Mouse (Mus musculus): ENCODE measurements around the gene Pagr1b. TPM values are rescaled to one million over a fixed set of nuclear protein-coding genes. Genes with fewer than 3 reads are reported as not detected.

Pagr1b gene
- polyA plus RNA-seq, 1 experiment from 2014 or later: not detected

DNA sequence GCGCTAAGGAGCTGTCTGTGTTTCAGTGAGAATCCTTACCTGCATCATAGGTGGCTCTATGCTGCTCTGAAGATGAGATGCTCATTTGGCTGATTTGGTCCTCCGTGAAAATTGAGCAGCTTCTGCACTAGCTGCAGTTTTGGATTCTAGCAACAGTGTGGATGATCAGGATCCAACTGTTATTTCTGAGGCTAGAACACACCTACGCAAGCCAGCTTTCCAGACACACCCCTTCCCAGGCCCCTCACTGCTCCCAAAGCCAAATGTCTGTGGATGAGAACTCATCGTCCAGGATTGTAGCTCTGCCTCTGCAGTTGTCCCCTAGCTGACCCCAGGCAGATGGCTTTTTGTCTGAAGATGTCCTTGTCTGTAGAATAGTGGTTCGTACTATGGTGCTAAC is 55.2 kb downstream of the Pagr1b start:
- 83% methylated on average over 5 of the region's 5 CpGs for WGBS

DNA sequence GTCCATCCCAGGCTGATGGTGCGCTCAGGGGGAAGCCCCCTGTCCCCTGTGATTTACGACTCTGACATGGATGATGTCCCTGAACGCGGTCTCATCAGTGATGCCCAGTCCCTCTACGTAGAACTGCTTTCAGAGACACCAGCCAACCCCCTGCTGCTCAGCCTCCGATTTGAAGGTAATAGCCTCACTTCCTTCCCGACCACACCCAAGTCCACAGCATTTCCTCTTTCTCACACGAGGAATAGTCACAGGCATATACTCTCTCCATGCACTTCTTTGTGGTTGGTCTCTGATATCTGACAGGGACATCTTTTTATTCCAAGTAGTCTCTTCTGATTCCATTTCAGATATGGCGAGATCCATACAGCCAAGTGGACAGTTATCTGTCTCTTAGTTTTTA is 56.5 kb downstream of the Pagr1b start:
- Histone ChIP-seq H3K27ac (no peak overlapping the region), H3K9me3 (no peaks in the 10 kb centered on the region), H3K36me3 (no peaks in the 10 kb centered on the region), H3K4me1 (no peaks in the 10 kb centered on the region), H3K9ac (no peak overlapping the region), H3K4me3 (replicated peaks) (no peak overlapping the region), H3K27me3 (replicated peaks) (peaks cover 18% of the 10 kb centered on the region; the same call in 1 of the 2 replicates), H3K4me2 (no peak overlapping the region)
- no peak for ATAC-seq (ENCODE audit: insufficient read depth, low FRiP score, low read depth)
- WGBS: 60% methylated on average over 9 of the region's 9 CpGs

More for the DNA sequence above, 55.2 kb downstream of the Pagr1b start:
- H3K27me3 ChIP-seq (replicated peaks): peaks cover 18% of the 10 kb centered on the region; the same call in 1 of the 2 replicates
- no peak overlapping the region for H3K4me3 ChIP-seq (replicated peaks)
- ATAC-seq (ENCODE audit: insufficient read depth, low FRiP score, low read depth): no peak
- no peaks in the 10 kb centered on the region for H3K4me1 ChIP-seq
- H3K36me3 ChIP-seq: no peaks in the 10 kb centered on the region
- H3K9ac ChIP-seq: no peak overlapping the region
- no peaks in the 10 kb centered on the region for H3K9me3 ChIP-seq
- no peak overlapping the region for H3K4me2 ChIP-seq
- H3K27ac ChIP-seq: no peak overlapping the region

DNA sequence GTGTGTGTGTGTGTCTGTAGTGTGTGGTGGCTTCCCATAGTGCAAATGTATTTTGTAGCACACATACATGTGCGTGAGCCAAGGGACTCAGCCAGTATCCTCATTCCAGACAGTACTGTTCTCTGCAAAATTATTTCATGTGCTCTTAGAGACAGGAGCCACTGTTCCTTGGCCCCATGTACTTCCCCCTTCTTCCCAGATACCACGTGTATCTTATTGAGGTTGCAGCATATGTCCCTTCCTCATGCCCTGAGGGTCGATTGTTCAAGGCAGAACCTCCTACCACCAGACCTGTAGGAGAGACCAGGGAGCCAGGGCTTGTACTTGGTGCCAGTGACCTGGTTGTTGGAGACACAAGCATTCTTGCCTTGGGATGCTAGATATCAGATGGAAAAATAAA is 61.2 kb downstream of the Pagr1b start:
- no peak for ATAC-seq (ENCODE audit: insufficient read depth, low FRiP score, low read depth)
- Histone ChIP-seq H3K9me3 (no peaks in the 10 kb centered on the region), H3K9ac (no peak overlapping the region), H3K4me1 (no peaks in the 10 kb centered on the region), H3K36me3 (no peaks in the 10 kb centered on the region), H3K27me3 (replicated peaks) (peaks cover 25% of the 10 kb centered on the region), H3K27ac (no peak overlapping the region), H3K4me2 (no peak overlapping the region), H3K4me3 (replicated peaks) (no peak overlapping the region)
- 53% methylated on average over 3 of the region's 3 CpGs for WGBS

DNA sequence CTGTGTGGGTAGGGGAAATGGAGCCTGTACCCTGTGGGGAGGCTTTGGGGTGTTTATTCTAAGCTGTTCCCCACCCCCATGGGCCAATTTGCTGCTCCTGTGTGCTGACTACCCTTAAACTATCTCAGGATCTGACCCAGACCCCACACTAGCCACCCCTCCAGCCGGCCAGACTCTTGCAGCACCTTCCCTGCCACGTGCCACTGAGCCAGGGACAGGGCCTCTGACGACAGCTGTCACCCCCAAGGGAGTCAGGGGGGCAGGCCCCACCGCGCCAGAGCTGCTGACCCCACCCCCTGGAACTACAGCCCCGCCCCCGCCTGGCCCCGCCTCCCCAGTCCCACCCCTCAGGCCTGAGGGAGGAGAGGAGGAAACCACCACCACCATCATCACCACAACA is 63.6 kb downstream of the Pagr1b start:
- H3K27ac ChIP-seq: no peak overlapping the region
- peaks cover 27% of the 10 kb centered on the region for H3K27me3 ChIP-seq (replicated peaks)
- H3K36me3 ChIP-seq: no peaks in the 10 kb centered on the region
- peaks cover 5% of the 10 kb centered on the region for H3K4me1 ChIP-seq
- H3K9me3 ChIP-seq: no peaks in the 10 kb centered on the region
- no peak overlapping the region for H3K9ac ChIP-seq
- 1% methylated on average over 8 of the region's 8 CpGs for WGBS
- no peak overlapping the region for H3K4me2 ChIP-seq
- no peak for ATAC-seq (ENCODE audit: insufficient read depth, low FRiP score, low read depth)
- no peak overlapping the region for H3K4me3 ChIP-seq (replicated peaks)

DNA sequence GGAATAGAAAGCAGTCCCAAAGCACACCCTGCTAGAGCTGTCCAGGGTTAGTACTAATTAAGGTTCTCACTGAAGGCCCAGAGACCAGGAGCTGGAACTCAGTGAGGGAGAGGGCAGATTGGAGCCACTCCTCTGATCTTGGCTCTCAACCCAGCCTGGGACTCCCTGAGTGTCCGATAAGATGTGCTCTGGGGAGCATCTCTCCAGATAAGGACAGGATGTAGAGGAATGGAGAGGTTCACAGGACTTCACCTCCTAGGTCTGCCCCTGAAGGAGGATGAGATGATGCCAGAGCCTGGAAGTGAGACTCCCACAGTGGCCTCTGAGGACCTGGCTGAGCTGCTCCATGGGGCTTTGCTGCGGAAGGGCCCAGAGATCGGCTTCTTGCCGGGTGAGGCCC is 64.5 kb downstream of the Pagr1b start:
- Histone ChIP-seq H3K4me2 (no peak overlapping the region), H3K9me3 (no peaks in the 10 kb centered on the region), H3K27me3 (replicated peaks) (peaks cover 27% of the 10 kb centered on the region), H3K4me1 (peaks cover 5% of the 10 kb centered on the region), H3K4me3 (replicated peaks) (no peak overlapping the region), H3K36me3 (no peaks in the 10 kb centered on the region), H3K9ac (no peak overlapping the region), H3K27ac (no peak overlapping the region)
- 26% methylated on average over 4 of the region's 4 CpGs for WGBS
- no peak for ATAC-seq (ENCODE audit: insufficient read depth, low FRiP score, low read depth)

Small RNA genes within 50 kb of the gene (microRNA-seq; reads per million reads assigned to microRNA genes)
- not detected for gene Gm44343

Other genes starting within 250 kb of the Pagr1b start
- gene Ypel3, start 239.5 kb downstream of the Pagr1b start, polyA plus RNA-seq (2015; fragmentation: Nextera tagmentation; extraction: Ambion mirVana): 81.9 and 93.0 TPM in 2 replicates
- gene Tbx6, start 235.0 kb downstream of the Pagr1b start, polyA plus RNA-seq (2015; fragmentation: Nextera tagmentation; extraction: Ambion mirVana): 0.46 and 0.66 TPM in 2 replicates
- gene Ppp4c, start 224.0 kb downstream of the Pagr1b start, polyA plus RNA-seq (2015; fragmentation: Nextera tagmentation; extraction: Ambion mirVana): 237 and 240 TPM in 2 replicates
- gene Fam57b, start 218.8 kb downstream of the Pagr1b start, polyA plus RNA-seq (2015; fragmentation: Nextera tagmentation; extraction: Ambion mirVana): 0.73 and 0.74 TPM in 2 replicates
- not detected in 2 replicates for gene 4930451I11Rik, start 184.8 kb downstream of the Pagr1b start, polyA plus RNA-seq (2015; fragmentation: Nextera tagmentation; extraction: Ambion mirVana)
- 0.62 and 0.74 TPM in 2 replicates for gene Doc2a, start 169.1 kb downstream of the Pagr1b start, polyA plus RNA-seq (2015; fragmentation: Nextera tagmentation; extraction: Ambion mirVana)
- 28.5 and 28.8 TPM in 2 replicates for gene Hirip3, start 154.5 kb downstream of the Pagr1b start, polyA plus RNA-seq (2015; fragmentation: Nextera tagmentation; extraction: Ambion mirVana)
- gene Ino80e, start 154.1 kb downstream of the Pagr1b start, polyA plus RNA-seq (2015; fragmentation: Nextera tagmentation; extraction: Ambion mirVana): 60.1 and 68.3 TPM in 2 replicates
- 38.3 and 40.1 TPM in 2 replicates for gene Taok2, start 131.8 kb downstream of the Pagr1b start, polyA plus RNA-seq (2015; fragmentation: Nextera tagmentation; extraction: Ambion mirVana)
- gene Tmem219, start 93.6 kb downstream of the Pagr1b start, polyA plus RNA-seq (2015; fragmentation: Nextera tagmentation; extraction: Ambion mirVana): 32.0 and 33.4 TPM in 2 replicates
- 15.0 and 15.1 TPM in 2 replicates for gene Kctd13, start 87.6 kb downstream of the Pagr1b start, polyA plus RNA-seq (2015; fragmentation: Nextera tagmentation; extraction: Ambion mirVana)
- gene Asphd1, start 66.9 kb downstream of the Pagr1b start, polyA plus RNA-seq (2015; fragmentation: Nextera tagmentation; extraction: Ambion mirVana): 0.37 and 0.44 TPM in 2 replicates
- gene Sez6l2, start 65.9 kb downstream of the Pagr1b start, polyA plus RNA-seq (2015; fragmentation: Nextera tagmentation; extraction: Ambion mirVana): 1.5 and 2.3 TPM in 2 replicates
- 113 and 119 TPM in 2 replicates for gene Cdipt, start 40.6 kb downstream of the Pagr1b start, polyA plus RNA-seq (2015; fragmentation: Nextera tagmentation; extraction: Ambion mirVana)
- 2.1 and 2.4 TPM in 2 replicates for gene Cdiptos, start 40.4 kb downstream of the Pagr1b start, polyA plus RNA-seq (2015; fragmentation: Nextera tagmentation; extraction: Ambion mirVana)
- 27.2 and 29.1 TPM in 2 replicates for gene Mvp, start 1.9 kb downstream of the Pagr1b start, polyA plus RNA-seq (2015; fragmentation: Nextera tagmentation; extraction: Ambion mirVana)
- 33.1 and 62.5 TPM in 2 replicates for gene Pagr1a, start 868 bp upstream of the Pagr1b start, polyA plus RNA-seq (2015; fragmentation: Nextera tagmentation; extraction: Ambion mirVana)
- 25.0 and 63.8 TPM in 2 replicates for gene Gm42742, start 4.6 kb upstream of the Pagr1b start, polyA plus RNA-seq (2015; fragmentation: Nextera tagmentation; extraction: Ambion mirVana)
- 5.9 and 8.1 TPM in 2 replicates for gene Prrt2, start 4.7 kb upstream of the Pagr1b start, polyA plus RNA-seq (2015; fragmentation: Nextera tagmentation; extraction: Ambion mirVana)
- 67.7 and 69.7 TPM in 2 replicates for gene Maz, start 10.6 kb upstream of the Pagr1b start, polyA plus RNA-seq (2015; fragmentation: Nextera tagmentation; extraction: Ambion mirVana)
- 93.5 and 101 TPM in 2 replicates for gene Kif22, start 26.0 kb upstream of the Pagr1b start, polyA plus RNA-seq (2015; fragmentation: Nextera tagmentation; extraction: Ambion mirVana)
- gene Zg16, start 70.8 kb upstream of the Pagr1b start, polyA plus RNA-seq (2015; fragmentation: Nextera tagmentation; extraction: Ambion mirVana): 14.5 and 34.1 TPM in 2 replicates
- 4.7 and 5.0 TPM in 2 replicates for gene AI467606, start 74.9 kb upstream of the Pagr1b start, polyA plus RNA-seq (2015; fragmentation: Nextera tagmentation; extraction: Ambion mirVana)
- gene Qprt, start 105.7 kb upstream of the Pagr1b start, polyA plus RNA-seq (2015; fragmentation: Nextera tagmentation; extraction: Ambion mirVana): 6.1 and 7.4 TPM in 2 replicates
- gene Spn, start 121.3 kb upstream of the Pagr1b start, polyA plus RNA-seq (2015; fragmentation: Nextera tagmentation; extraction: Ambion mirVana): 0.64 and 1.0 TPM in 2 replicates
- gene Cd2bp2, start 179.6 kb upstream of the Pagr1b start, polyA plus RNA-seq (2015; fragmentation: Nextera tagmentation; extraction: Ambion mirVana): 44.1 and 46.6 TPM in 2 replicates
- 24.3 and 24.4 TPM in 2 replicates for gene Tbc1d10b, start 192.0 kb upstream of the Pagr1b start, polyA plus RNA-seq (2015; fragmentation: Nextera tagmentation; extraction: Ambion mirVana)
- 18.6 and 31.0 TPM in 2 replicates for gene Mylpf, start 192.4 kb upstream of the Pagr1b start, polyA plus RNA-seq (2015; fragmentation: Nextera tagmentation; extraction: Ambion mirVana)
- gene Zfp553, start 216.6 kb upstream of the Pagr1b start, polyA plus RNA-seq (2015; fragmentation: Nextera tagmentation; extraction: Ambion mirVana): 33.9 and 34.8 TPM in 2 replicates
- gene Sept1, start 216.6 kb upstream of the Pagr1b start, polyA plus RNA-seq (2015; fragmentation: Nextera tagmentation; extraction: Ambion mirVana): 17.7 and 19.2 TPM in 2 replicates
- 57.9 and 63.1 TPM in 2 replicates for gene Zfp771, start 227.8 kb upstream of the Pagr1b start, polyA plus RNA-seq (2015; fragmentation: Nextera tagmentation; extraction: Ambion mirVana)
- 164 and 181 TPM in 2 replicates for gene Dctpp1, start 244.2 kb upstream of the Pagr1b start, polyA plus RNA-seq (2015; fragmentation: Nextera tagmentation; extraction: Ambion mirVana)

Data from stomach, embryonic 15.5 days (tissue).